Mouse (Mus musculus) liver, adult 2 months (tissue): Measurements from ENCODE around the gene G6pdx. TPM values are rescaled to one million over a fixed set of nuclear protein-coding genes. Genes with fewer than 3 reads are reported as not detected.

ENCODE experiments used
- DNase-seq: peaks from one replicate; pipeline ENCODE4 v3.0.0-alpha.2; 2011; ENCODE audit warnings: low read depth, low spot score; ENCODE audit errors: extremely low read depth
- H3K27ac ChIP-seq: fragments of 200-500 bp; replicated peaks from 2 replicates; pipeline ENCODE4 v1.5.1; 2012; ENCODE audit warnings: low read depth, mild to moderate bottlenecking, control low read depth, inconsistent platforms, low read length; ENCODE audit not compliant: insufficient read depth
- H3K27me3 ChIP-seq: fragments of 200-500 bp; 2 replicates; pipeline ENCODE4 v1.6.1; 2012; ENCODE audit warnings: mild to moderate bottlenecking, moderate library complexity, low read length, inconsistent platforms; ENCODE audit not compliant: control insufficient read depth, insufficient read depth
- H3K36me3 ChIP-seq: fragments of 200-500 bp; 2 replicates; pipeline ENCODE4 v1.6.1; 2012; ENCODE audit warnings: low read length, inconsistent platforms; ENCODE audit not compliant: control insufficient read depth, insufficient read depth
- H3K4me1 ChIP-seq: fragments of 200-500 bp; 2 replicates; pipeline ENCODE4 v1.6.1; 2011; ENCODE audit warnings: low read length; ENCODE audit not compliant: control insufficient read depth, insufficient read depth
- H3K4me3 ChIP-seq: fragments of 200-500 bp; 2 replicates; pipeline ENCODE4 v1.5.1; 2011; ENCODE audit warnings: low read depth, mild to moderate bottlenecking, control low read depth, low read length, moderate library complexity; ENCODE audit not compliant: insufficient read depth
- H3K79me2 ChIP-seq: fragments of 200-500 bp; 2 replicates; pipeline ENCODE4 v1.6.1; 2012; ENCODE audit warnings: inconsistent platforms, mild to moderate bottlenecking, low read length, moderate library complexity; ENCODE audit not compliant: control insufficient read depth, insufficient read depth
- H3K9ac ChIP-seq: fragments of 200-500 bp; 2 replicates; pipeline ENCODE4 v1.6.1; 2012; ENCODE audit warnings: low read depth, mild to moderate bottlenecking, control low read depth, inconsistent platforms, low read length
- CTCF ChIP-seq: fragments of 200-500 bp; IDR thresholded peaks from 2 replicates; pipeline ENCODE4 v1.5.1; 2011; ENCODE audit warnings: low read depth, low read length, control low read depth
- POLR2A ChIP-seq: fragments of 200-500 bp; IDR thresholded peaks from 2 replicates; pipeline ENCODE4 v1.6.1; 2011; ENCODE audit warnings: low read length, control low read depth; ENCODE audit not compliant: insufficient read depth; ENCODE audit errors: extremely low read depth
- WGBS: fragments of 180-500 bp; shearing (Covaris S2); methylation state at CpG from one replicate; pipeline ENCODE4 v1.1.7; 2018; 5-methylcytosine and 5-hydroxymethylcytosine counted together
- polyA plus RNA-seq: library from polyadenylated mRNA; depleted of rRNA; stranded (reverse); fragments of >200 nt; gene quantifications from 2 replicates; pipeline ENCODE4 v1.2.3, GENCODE M21; 2012
- total RNA-seq: library from RNA; depleted of rRNA; stranded (reverse); fragments of >200 nt; gene quantifications from 2 replicates; pipeline ENCODE4 v1.2.3, GENCODE M21; 2014

G6pdx gene
- total and polyA plus RNA-seq, 2 experiments = 3.2 to 3.8 TPM

GRCm38 (mm10) chrX:74427116-74427515 lies 1.9 kb downstream of the G6pdx start:
- WGBS = 16% methylated on average over 3 of the region's 3 CpGs
- TF ChIP-seq POLR2A (no peak), CTCF (no peak)
- Histone ChIP-seq H3K36me3 (peaks cover 16% of the 10 kb centered on the region), H3K27ac (peak overlapping the region; percentile 78), H3K79me2 (peaks cover 10% of the 10 kb centered on the region; the same call in 1 of the 2 replicates), H3K4me1 (peaks cover 14% of the 10 kb centered on the region), H3K9ac (peak overlapping the region; percentile 57; the same call in 1 of the 2 replicates), H3K27me3 (no peaks in the 10 kb centered on the region), H3K4me3 (no peak overlapping the region; the same call in 1 of the 2 replicates)
- DNase-seq = peak; percentile 57

- peak; percentile 56 for DNase-seq
- Histone ChIP-seq H3K79me2 (peaks cover 10% of the 10 kb centered on the region; the same call in 1 of the 2 replicates), H3K4me3 (peak overlapping the region; percentile 72), H3K36me3 (peaks cover 8% of the 10 kb centered on the region; the same call in 1 of the 2 replicates), H3K4me1 (peaks cover 14% of the 10 kb centered on the region), H3K27ac (peak overlapping the region; percentile 96), H3K27me3 (no peaks in the 10 kb centered on the region), H3K9ac (peak overlapping the region; percentile 75)
- no peak for TF ChIP-seq CTCF
- no peak for TF ChIP-seq POLR2A
- 6% methylated on average over 1 of the region's 1 CpGs for WGBS
Observed at GRCm38 (mm10) chrX:74426256-74426655, 2.7 kb downstream of the G6pdx start.

- peak; percentile 87 for DNase-seq
- peak overlapping the region; percentile 86 for H3K9ac ChIP-seq
- 20% methylated on average over 4 of the region's 4 CpGs for WGBS
Observed at GRCm38 (mm10) chrX:74425195-74425594, 3.8 kb downstream of the G6pdx start.

GRCm38 (mm10) chrX:74424443-74424842 lies 4.6 kb downstream of the G6pdx start:
- TF ChIP-seq POLR2A (no peak), CTCF (no peak)
- H3K79me2 ChIP-seq = peaks cover 10% of the 10 kb centered on the region; the same call in 1 of the 2 replicates
- peak; percentile 95 for DNase-seq
- H3K4me3 ChIP-seq = peak overlapping the region; percentile 72
- H3K36me3 ChIP-seq = peaks cover 5% of the 10 kb centered on the region; the same call in 1 of the 2 replicates
- peaks cover 14% of the 10 kb centered on the region for H3K4me1 ChIP-seq
- peak overlapping the region; percentile 86 for H3K9ac ChIP-seq
- peak overlapping the region; percentile 91 for H3K27ac ChIP-seq
- H3K27me3 ChIP-seq = no peaks in the 10 kb centered on the region

More at GRCm38 (mm10) chrX:74425195-74425594, 3.8 kb downstream of the G6pdx start:
- Histone ChIP-seq H3K27ac (peak overlapping the region; percentile 96), H3K27me3 (no peaks in the 10 kb centered on the region), H3K36me3 (peaks cover 5% of the 10 kb centered on the region; the same call in 1 of the 2 replicates), H3K4me1 (peaks cover 14% of the 10 kb centered on the region), H3K4me3 (peak overlapping the region; percentile 72), H3K79me2 (peaks cover 10% of the 10 kb centered on the region; the same call in 1 of the 2 replicates)
- TF ChIP-seq CTCF (no peak), POLR2A (no peak)

GRCm38 (mm10) chrX:74413377-74413776 lies 15.6 kb downstream of the G6pdx start:
- DNase-seq = peak; percentile 48

GRCm38 (mm10) chrX:74408340-74408739 lies 20.7 kb downstream of the G6pdx start:
- no peak for DNase-seq
- Histone ChIP-seq H3K27ac (no peak overlapping the region), H3K9ac (no peak overlapping the region), H3K4me1 (no peaks in the 10 kb centered on the region), H3K27me3 (no peaks in the 10 kb centered on the region), H3K4me3 (no peak overlapping the region), H3K36me3 (no peaks in the 10 kb centered on the region), H3K79me2 (no peaks in the 10 kb centered on the region)
- TF ChIP-seq POLR2A = no peak
- no peak for TF ChIP-seq CTCF
- WGBS = 90% methylated on average over 2 of the region's 2 CpGs

More at GRCm38 (mm10) chrX:74413377-74413776, 15.6 kb downstream of the G6pdx start:
- H3K27me3 ChIP-seq = no peaks in the 10 kb centered on the region
- H3K9ac ChIP-seq = no peak overlapping the region
- no peaks in the 10 kb centered on the region for H3K4me1 ChIP-seq
- no peaks in the 10 kb centered on the region for H3K36me3 ChIP-seq
- H3K27ac ChIP-seq = no peak overlapping the region
- peak; percentile 60 for TF ChIP-seq CTCF
- TF ChIP-seq POLR2A = no peak
- H3K79me2 ChIP-seq = no peaks in the 10 kb centered on the region
- no peak overlapping the region for H3K4me3 ChIP-seq
